Mouse (Mus musculus): ENCODE data around the gene Mea1.

GRCm38 (mm10) chr17:46647279-46647678 lies 31.3 kb upstream of the Mea1 start:
- TF ChIP-seq POLR2A (IDR thresholded peaks at IDR 0.05; ENCODE audit: insufficient read depth, low read depth, low read length) (no peak), CTCF (IDR thresholded peaks at IDR 0.05; ENCODE audit: insufficient read depth, low read depth, low read length) (no peak)

Measured in olfactory bulb, adult 2 months (tissue).